Mouse (Mus musculus) MEL (cell line): Measurements from ENCODE around the gene Aptx. TPM values are rescaled to one million over a fixed set of nuclear protein-coding genes. Genes with fewer than 3 reads are reported as not detected.

ENCODE experiments used
- DNase-seq: peaks from one replicate; pipeline ENCODE4 v3.0.0; 2011; ENCODE audit warnings: low read depth, low spot score
- H3K27ac ChIP-seq: 2 replicates; pipeline ENCODE4 v1.5.1; 2012; ENCODE audit warnings: low read depth, mild to moderate bottlenecking, control low read depth, low read length, moderate library complexity; ENCODE audit not compliant: control insufficient read depth
- H3K27me3 ChIP-seq, 2 experiments: fragments of 150-350 bp in 1 of 2; sonication (generic) in 1 of 2; 2 replicates each; pipeline ENCODE4 v1.6.1; 2012; ENCODE audit warnings: low read length in 2 of 2, mild to moderate bottlenecking in 2 of 2, improper control_type of control experiment in 1 of 2, moderate library complexity in 1 of 2; ENCODE audit not compliant: insufficient read depth in 2 of 2, control insufficient read depth in 1 of 2
- H3K36me3 ChIP-seq, 2 experiments: 2 replicates each; pipeline ENCODE4 v1.6.1; 2012 to 2014; ENCODE audit warnings: low read length in 2 of 2, improper control_type of control experiment in 1 of 2, inconsistent platforms in 1 of 2, mild to moderate bottlenecking in 1 of 2; ENCODE audit not compliant: insufficient read depth in 2 of 2, control insufficient read depth in 1 of 2
- H3K4me1 ChIP-seq, 2 experiments: fragments of 150-350 bp in 1 of 2; sonication (generic) in 1 of 2; 2 replicates each; pipeline ENCODE4 v1.6.1; 2012; ENCODE audit warnings: low read length in 2 of 2, improper control_type of control experiment in 1 of 2, mild to moderate bottlenecking in 1 of 2; ENCODE audit not compliant: insufficient read depth in 2 of 2, control insufficient read depth in 1 of 2
- H3K4me3 ChIP-seq, 2 experiments: fragments of 150-350 bp in 1 of 2; sonication (generic) in 1 of 2; 2 replicates each; pipeline ENCODE4 v1.5.1; 2012; ENCODE audit warnings: low read depth in 2 of 2, low read length in 2 of 2, mild to moderate bottlenecking in 2 of 2, moderate library complexity in 2 of 2, control low read depth in 1 of 2, improper control_type of control experiment in 1 of 2; ENCODE audit not compliant: control insufficient read depth in 1 of 2, insufficient read depth in 1 of 2
- H3K79me2 ChIP-seq: 2 replicates; pipeline ENCODE4 v1.6.1; 2012; ENCODE audit warnings: mild to moderate bottlenecking, low read length, moderate library complexity; ENCODE audit not compliant: control insufficient read depth, poor library complexity, insufficient read depth
- H3K9ac ChIP-seq: 2 replicates; pipeline ENCODE4 v1.6.1; 2012; ENCODE audit warnings: low read depth, mild to moderate bottlenecking, control low read depth, low read length, moderate library complexity; ENCODE audit not compliant: control insufficient read depth, poor library complexity, severe bottlenecking
- H3K9me3 ChIP-seq: fragments of 150-350 bp; sonication (generic); replicated peaks from 2 replicates; pipeline ENCODE4 v1.6.1; 2012; ENCODE audit warnings: mild to moderate bottlenecking, low read length, improper control_type of control experiment, moderate library complexity; ENCODE audit not compliant: insufficient read depth
- BHLHE40 ChIP-seq: IDR thresholded peaks from 2 replicates; pipeline ENCODE4 v1.6.1; 2012; ENCODE audit warnings: low read depth, mild to moderate bottlenecking, inconsistent platforms, low read length, improper control_type of control experiment, borderline replicate concordance
- CHD1 ChIP-seq: IDR thresholded peaks from 2 replicates; pipeline ENCODE4 v1.6.1; 2012; ENCODE audit warnings: low read depth, mild to moderate bottlenecking, inconsistent platforms, low read length, improper control_type of control experiment
- CHD2 ChIP-seq: IDR thresholded peaks from 2 replicates; pipeline ENCODE4 v1.6.1; 2011; ENCODE audit warnings: low read length, improper control_type of control experiment
- E2F4 ChIP-seq: IDR thresholded peaks from 2 replicates; pipeline ENCODE4 v1.6.1; 2011; ENCODE audit warnings: low read depth, low read length, improper control_type of control experiment, borderline replicate concordance
- ELF1 ChIP-seq: IDR thresholded peaks from 2 replicates; pipeline ENCODE4 v1.6.1; 2014; ENCODE audit warnings: low read depth, mild to moderate bottlenecking, inconsistent platforms, low read length, improper control_type of control experiment, moderate library complexity
- EP300 ChIP-seq, 2 experiments: IDR thresholded peaks; 2 replicates each; pipeline ENCODE4 v1.6.1; 2011; ENCODE audit warnings: improper control_type of control experiment in 2 of 2, low read length in 2 of 2, low read depth in 1 of 2, mild to moderate bottlenecking in 1 of 2
- GABPA ChIP-seq: IDR thresholded peaks from 2 replicates; pipeline ENCODE4 v1.6.1; 2012; ENCODE audit warnings: low read depth, mild to moderate bottlenecking, inconsistent platforms, low read length, improper control_type of control experiment, moderate library complexity
- GATA1 ChIP-seq: IDR thresholded peaks from 2 replicates; pipeline ENCODE4 v1.6.1; 2011; ENCODE audit warnings: low read depth, low read length, improper control_type of control experiment
- HCFC1 ChIP-seq: IDR thresholded peaks from 2 replicates; pipeline ENCODE4 v1.6.1; 2012; ENCODE audit warnings: low read depth, mild to moderate bottlenecking, inconsistent platforms, low read length, improper control_type of control experiment, moderate library complexity
- JUND ChIP-seq: IDR thresholded peaks from 2 replicates; pipeline ENCODE4 v1.6.1; 2011; ENCODE audit warnings: low read depth, mild to moderate bottlenecking, improper control_type of control experiment, low read length
- KAT2A ChIP-seq: conservative IDR thresholded peaks from 2 replicates; pipeline ENCODE4 v1.6.1; 2012; ENCODE audit warnings: low read depth, low read length, improper control_type of control experiment, inconsistent platforms
- MAFK ChIP-seq: IDR thresholded peaks from 2 replicates; pipeline ENCODE4 v1.6.1; 2011; ENCODE audit warnings: low read depth, mild to moderate bottlenecking, low read length, improper control_type of control experiment, borderline replicate concordance
- MAX ChIP-seq: IDR thresholded peaks from 2 replicates; pipeline ENCODE4 v1.6.1; 2011; ENCODE audit warnings: low read length, improper control_type of control experiment
- MEF2A ChIP-seq: IDR thresholded peaks from 2 replicates; pipeline ENCODE4 v1.6.1; 2014; ENCODE audit warnings: low read depth, mild to moderate bottlenecking, inconsistent platforms, low read length, improper control_type of control experiment; ENCODE audit not compliant: poor library complexity, insufficient replicate concordance, severe bottlenecking; ENCODE audit errors: extremely low read depth
- MXI1 ChIP-seq: IDR thresholded peaks from 2 replicates; pipeline ENCODE4 v1.6.1; 2011; ENCODE audit warnings: mild to moderate bottlenecking, low read depth, low read length, improper control_type of control experiment
- MYB ChIP-seq: IDR thresholded peaks from 2 replicates; pipeline ENCODE4 v1.6.1; 2011; ENCODE audit warnings: mild to moderate bottlenecking, low read depth, low read length, improper control_type of control experiment
- MYC ChIP-seq: IDR thresholded peaks from 2 replicates; pipeline ENCODE4 v1.6.1; 2011; ENCODE audit warnings: low read depth, mild to moderate bottlenecking, low read length, improper control_type of control experiment, moderate library complexity
- NELFE ChIP-seq: IDR thresholded peaks from 2 replicates; pipeline ENCODE4 v1.6.1; 2011; ENCODE audit warnings: low read depth, low read length, improper control_type of control experiment
- NRF1 ChIP-seq: IDR thresholded peaks from 2 replicates; pipeline ENCODE4 v1.6.1; 2014; ENCODE audit warnings: low read depth, mild to moderate bottlenecking, inconsistent platforms, low read length, improper control_type of control experiment, moderate library complexity; ENCODE audit not compliant: poor library complexity, insufficient read depth, severe bottlenecking
- POLR2A ChIP-seq, 2 experiments: IDR thresholded peaks; 2 replicates each; pipeline ENCODE4 v1.6.1; 2011 to 2012; ENCODE audit warnings: low read length in 2 of 2, mild to moderate bottlenecking in 2 of 2, control low read depth in 1 of 2, improper control_type of control experiment in 1 of 2, low read depth in 1 of 2, moderate library complexity in 1 of 2; ENCODE audit not compliant: control insufficient read depth in 1 of 2, insufficient read depth in 1 of 2, poor library complexity in 1 of 2
- POLR2AphosphoS2 ChIP-seq: IDR thresholded peaks from 2 replicates; pipeline ENCODE4 v1.6.1; 2011; ENCODE audit warnings: low read length, improper control_type of control experiment
- POLR2AphosphoS5 ChIP-seq: IDR thresholded peaks from 2 replicates; pipeline ENCODE4 v1.6.1; 2012; ENCODE audit warnings: low read depth, borderline replicate concordance, mild to moderate bottlenecking, inconsistent platforms, low read length, moderate library complexity, mixed read lengths
- RAD21 ChIP-seq: IDR thresholded peaks from 2 replicates; pipeline ENCODE4 v1.6.1; 2011; ENCODE audit warnings: mild to moderate bottlenecking, low read depth, low read length, improper control_type of control experiment
- RCOR1 ChIP-seq: IDR thresholded peaks from 2 replicates; pipeline ENCODE4 v1.6.1; 2012; ENCODE audit warnings: low read depth, mild to moderate bottlenecking, inconsistent platforms, low read length, improper control_type of control experiment
- SIN3A ChIP-seq: IDR thresholded peaks from 2 replicates; pipeline ENCODE4 v1.6.1; 2012; ENCODE audit warnings: low read length, improper control_type of control experiment, inconsistent platforms
- SMC3 ChIP-seq: IDR thresholded peaks from 2 replicates; pipeline ENCODE4 v1.6.1; 2011; ENCODE audit warnings: low read depth, low read length, improper control_type of control experiment
- TAL1 ChIP-seq: IDR thresholded peaks from 2 replicates; pipeline ENCODE4 v1.6.1; 2012; ENCODE audit warnings: mild to moderate bottlenecking, inconsistent platforms, low read length, moderate library complexity, mixed read lengths
- TBP ChIP-seq: IDR thresholded peaks from 2 replicates; pipeline ENCODE4 v1.8.0; 2011; ENCODE audit warnings: low read depth, low read length, improper control_type of control experiment
- TCF12 ChIP-seq: IDR thresholded peaks from 2 replicates; pipeline ENCODE4 v1.6.1; 2014; ENCODE audit warnings: low read depth, mild to moderate bottlenecking, inconsistent platforms, low read length, improper control_type of control experiment, moderate library complexity
- UBTF ChIP-seq: IDR thresholded peaks from 2 replicates; pipeline ENCODE4 v1.6.1; 2012; ENCODE audit warnings: low read depth, mild to moderate bottlenecking, inconsistent platforms, low read length, improper control_type of control experiment, moderate library complexity, borderline replicate concordance; ENCODE audit not compliant: insufficient read depth
- USF1 ChIP-seq: IDR thresholded peaks from 2 replicates; pipeline ENCODE4 v1.6.1; 2014; ENCODE audit warnings: low read depth, mild to moderate bottlenecking, inconsistent platforms, low read length, improper control_type of control experiment, moderate library complexity
- USF2 ChIP-seq, 2 experiments: IDR thresholded peaks; 2 replicates each; pipeline ENCODE4 v1.6.1; 2011 to 2012; ENCODE audit warnings: improper control_type of control experiment in 2 of 2, low read length in 2 of 2, borderline replicate concordance in 1 of 2, inconsistent platforms in 1 of 2, low read depth in 1 of 2, mild to moderate bottlenecking in 1 of 2; ENCODE audit not compliant: insufficient read depth in 1 of 2
- ZC3H11A ChIP-seq: IDR thresholded peaks from 2 replicates; pipeline ENCODE4 v1.6.1; 2012; ENCODE audit warnings: low read depth, mild to moderate bottlenecking, inconsistent platforms, low read length, improper control_type of control experiment
- ZKSCAN1 ChIP-seq: IDR thresholded peaks from 2 replicates; pipeline ENCODE4 v1.6.1; 2012; ENCODE audit warnings: low read depth, mild to moderate bottlenecking, inconsistent platforms, low read length, improper control_type of control experiment, moderate library complexity
- ZMIZ1 ChIP-seq: IDR thresholded peaks from 2 replicates; pipeline ENCODE4 v1.6.1; 2012; ENCODE audit warnings: low read depth, mild to moderate bottlenecking, inconsistent platforms, low read length, improper control_type of control experiment, moderate library complexity
- ZNF384 ChIP-seq: IDR thresholded peaks from 2 replicates; pipeline ENCODE4 v1.6.1; 2012; ENCODE audit warnings: low read depth, mild to moderate bottlenecking, inconsistent platforms, low read length, improper control_type of control experiment
- polyA plus RNA-seq, 2 experiments: library from polyadenylated mRNA; stranded (reverse) in 1 of 2; unstranded in 1 of 2; fragments of >175 nt in 1 of 2; fragments of >200 nt in 1 of 2; gene quantifications; 2 replicates each; pipeline versions ENCODE4 v1.2.1 to v1.2.4; 2012; ENCODE audit warnings: low replicate concordance in 2 of 2, low read depth in 1 of 2; ENCODE audit not compliant: insufficient read length in 2 of 2, insufficient read depth in 1 of 2, missing spikeins in 1 of 2
- total RNA-seq: library from RNA; depleted of rRNA; stranded (reverse); fragments of 300-350 nt; gene quantifications from 2 replicates; pipeline ENCODE4 v1.2.3, GENCODE M21; 2012

Aptx gene
- total and polyA plus RNA-seq, 3 experiments = 18.8 to 19.8 TPM; not detected in 1

GRCm38 (mm10) chr4:40722011-40722666, 19.1 kb upstream of the Aptx start, which contains the start of gene Dnaja1:
Dnaja1 (plus strand) TSS chr4:40722150.
- peak within 1 kb of the TSS; percentile 92 for H3K27ac ChIP-seq
- H3K79me2 ChIP-seq = peaks cover 26% of the 10 kb centered on the region
- H3K9me3 ChIP-seq = no peaks in the 10 kb centered on the region
- no peaks in the 10 kb centered on the region for H3K27me3 ChIP-seq
- peaks cover 12 to 19% of the 10 kb centered on the region in 2 experiments for H3K4me1 ChIP-seq
- H3K4me3 ChIP-seq = peak within 1 kb of the TSS; percentile 77 to 85
- H3K9ac ChIP-seq = peak within 1 kb of the TSS; percentile 92
- DNase-seq = peak; percentile 96
- H3K36me3 ChIP-seq = peaks cover 23 to 45% of the 10 kb centered on the region in 2 experiments
- peak; percentile 99 for TF ChIP-seq NELFE
- no peak; the same call in 1 of the 2 replicates for TF ChIP-seq NRF1
- peak; percentile 99 for TF ChIP-seq POLR2AphosphoS2
- no peak for TF ChIP-seq USF2 (IDR thresholded peaks at IDR 0.05; ENCODE audit: borderline replicate concordance in 1 of 2, insufficient read depth in 1 of 2, low read depth in 1 of 2, low read length in 2 of 2)
- TF ChIP-seq ZMIZ1 = peak; percentile 99
- TF ChIP-seq MYB = no peak
- no peak; the same call in 1 of the 2 replicates for TF ChIP-seq MAX
- TF ChIP-seq UBTF = no peak
- TF ChIP-seq TCF12 = peak; percentile 58; the same call in 1 of the 2 replicates
- TF ChIP-seq MXI1 = peak; percentile 85
- TF ChIP-seq E2F4 = no peak; the same call in 1 of the 2 replicates
- no peak for TF ChIP-seq MEF2A
- TF ChIP-seq JUND = no peak
- peak in 1 of 2 experiments; percentile 55; a peak in 1 of 4 replicates for TF ChIP-seq EP300 (IDR thresholded peaks at IDR 0.05; ENCODE audit: low read depth in 1 of 2, low read length in 2 of 2)
- no peak for TF ChIP-seq ZC3H11A
- TF ChIP-seq RAD21 = no peak
- no peak for TF ChIP-seq CHD1
- TF ChIP-seq TBP = peak; percentile 91
- no peak for TF ChIP-seq KAT2A
- no peak for TF ChIP-seq TAL1
- TF ChIP-seq USF1 = 0 out of 2 replicates have a peak, but pooled peaks have one; percentile 23
- peak; percentile 93 for TF ChIP-seq ELF1
- no peak for TF ChIP-seq CHD2
- TF ChIP-seq SMC3 = no peak
- peak; percentile 95 for TF ChIP-seq POLR2AphosphoS5
- no peak for TF ChIP-seq BHLHE40
- TF ChIP-seq MYC = no peak; the same call in 1 of the 2 replicates
- TF ChIP-seq HCFC1 = peak; percentile 82
- TF ChIP-seq GATA1 = no peak
- TF ChIP-seq RCOR1 = no peak; the same call in 1 of the 2 replicates
- TF ChIP-seq POLR2A (IDR thresholded peaks at IDR 0.05; ENCODE audit: control insufficient read depth in 1 of 2, insufficient read depth in 1 of 2, low read depth in 1 of 2, low read length in 2 of 2, poor library complexity in 1 of 2) = peak; percentile 88 to 96
- no peak for TF ChIP-seq ZKSCAN1
- TF ChIP-seq GABPA = no peak
- peak; percentile 87 for TF ChIP-seq ZNF384
- TF ChIP-seq SIN3A = peak; percentile 81; the same call in 1 of the 2 replicates
- TF ChIP-seq MAFK = no peak
